ENCODE assay signal across 14 mouse cellular contexts in the genomic region with DNA sequence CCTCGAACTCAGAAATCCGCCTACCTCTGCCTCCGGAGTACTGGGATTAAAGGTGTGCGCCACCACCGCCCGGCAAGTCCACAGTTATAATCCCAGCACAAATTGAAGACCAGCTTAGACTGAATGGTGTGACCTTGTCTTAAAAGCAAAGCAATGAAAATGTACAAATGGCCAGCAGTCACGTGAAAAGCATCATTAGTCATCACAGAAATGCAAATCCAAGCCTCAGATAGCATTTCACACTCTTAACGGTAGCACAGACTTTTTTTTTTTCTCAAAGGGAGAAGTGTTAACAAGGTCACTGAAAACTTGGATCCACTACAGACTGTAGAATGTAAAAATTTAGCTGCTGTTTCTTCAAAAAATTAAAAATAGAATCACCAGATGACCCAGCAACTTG.
DNase-seq lines count a peak whose midpoint lies in the region.
"Had no signal": no experiment of that assay in that cellular context is flagged by ENCODE, and none has a peak within 500 bp of the region (broad histone marks: within the 10 kb centered on the region; RNA-seq: fewer than 3 reads in every experiment).

No protein-coding gene starts in this region.

- peak; percentile 10 for DNase-seq in cerebellum, adult 11-12 months
- DNase-seq in cerebellum, adult 8-10 months: no peak
- peak; percentile 53 for DNase-seq in 416B (ENCODE audit: low read depth)
- DNase-seq in ZHBTc4 (ENCODE audit: low read depth, low spot score): peak; percentile 28
- no peak for DNase-seq in testis, postnatal 14 days (ENCODE audit: low spot score)
- DNase-seq: adrenal gland, adult 2 months; adrenal gland, postnatal 10 days; adrenal gland, postnatal 25 days; cerebellum, adult 11 months; cerebellum, adult 9-11 months; cerebellum, postnatal 14 days; cerebellum, postnatal 36 days; embryo, embryonic 11 days; forebrain, postnatal 0 days had no signal

Comparison
In these comparisons a context has a peak if more than half of its experiments do, and no peak if none do; other contexts are left out.
1. DNase-seq: peak in cerebellum, adult 11-12 months (single experiment), 416B (single experiment) and ZHBTc4 (single experiment); none in cerebellum, adult 8-10 months (single experiment) and testis, postnatal 14 days (single experiment).